Mouse (Mus musculus): Measurements from ENCODE around the gene Hap1.

- no peak for TF ChIP-seq POLR2A (IDR thresholded peaks at IDR 0.05; ENCODE audit: control insufficient read depth, low read depth, low read length)
- TF ChIP-seq CTCF (IDR thresholded peaks at IDR 0.05; ENCODE audit: control insufficient read depth, insufficient read depth, insufficient replicate concordance, low read depth, low read length), result no peak
Measured at GRCm38 (mm10) chr11:100357408-100357807, 1.5 kb upstream of the Hap1 start.

All from testis, adult 2 months (tissue).